7 mouse cellular contexts compared by ENCODE assay signal in genomic region chr17:33032900-33033891, GRCm38 (mm10). TPM values are rescaled to one million over a fixed set of nuclear protein-coding genes. Genes with fewer than 3 reads are reported as not detected.
DNase-seq lines count a peak whose midpoint lies in the region; ATAC-seq lines count a peak whose summit lies in the region.

Zfp763 (minus strand) TSS chr17:33033402.

- DNase-seq in adrenal gland, adult 2 months: peak; percentile 90
- DNase-seq in embryo, embryonic 11 days: peak; percentile 92
- DNase-seq in gastrocnemius, postnatal 25 days: peak; percentile 65
- peak; percentile 91 for DNase-seq in intestine, embryonic 14.5 days (ENCODE audit: low spot score)
- peak; percentile 85 to 90 for DNase-seq in left cerebral cortex, postnatal 14 days (ENCODE audit: low spot score in 2 of 2)
- peak; percentile 87 for DNase-seq in mesoderm, embryonic 11.5 days (ENCODE audit: low read depth, low spot score)
- DNase-seq in right cerebral cortex, postnatal 36 days (ENCODE audit: low spot score in 2 of 2): peak; percentile 79 to 81

- ATAC-seq in intestine, embryonic 14.5 days (replicated peaks; ENCODE audit: low FRiP score, low TSS enrichment, low read depth): peak; percentile 98

- H3K4me3 ChIP-seq in intestine, embryonic 14.5 days (ENCODE audit: low read depth, low read length): peak within 1 kb of the TSS; percentile 83

- H3K9ac ChIP-seq in intestine, embryonic 14.5 days (ENCODE audit: low read length): peak within 1 kb of the TSS; percentile 73

- no peaks in the 10 kb centered on the region for H3K9me3 ChIP-seq in intestine, embryonic 14.5 days (ENCODE audit: control insufficient read depth, low read length)

- intact Hi-C loops in left cerebral cortex, postnatal 14 days (cut with DNase I): no loop called here

- H3K4me1 ChIP-seq in intestine, embryonic 14.5 days (replicated peaks; ENCODE audit: control insufficient read depth, insufficient read depth, low read length): 0 out of 2 replicates have a peak, but pooled peaks cover 2% of the 10 kb centered on the region

- no peaks in the 10 kb centered on the region for H3K27me3 ChIP-seq in intestine, embryonic 14.5 days (replicated peaks; ENCODE audit: control insufficient read depth, insufficient read depth, low read length)

- peak within 1 kb of the TSS; percentile 74 for H3K27ac ChIP-seq in intestine, embryonic 14.5 days (ENCODE audit: low read depth)

- peak within 1 kb of the TSS; percentile 74 for H3K4me2 ChIP-seq in intestine, embryonic 14.5 days (ENCODE audit: low read length)

- whole genome bisulfite sequencing in intestine, embryonic 14.5 days: 3% methylated on average over 27 of the region's 27 CpGs

- no peaks in the 10 kb centered on the region for H3K36me3 ChIP-seq in intestine, embryonic 14.5 days (ENCODE audit: control insufficient read depth, insufficient read depth, low read length)

RNA-seq across cellular contexts. Expression of gene Zfp763, which starts in this region (rescaled TPM):
- 1 to 10 TPM; 3.9 to 8.7 TPM for total RNA-seq in adrenal gland, adult 2 months (2021)
- 0.08 and 0.10 TPM in 2 replicates for polyA plus RNA-seq in adrenal gland, adult 2 months (2012; rRNA removed)
- total RNA-seq in gastrocnemius, postnatal 25 days (2021): 1 to 10 TPM; 1.7 to 2.8 TPM
- 12.6 and 16.1 TPM in 2 replicates for polyA plus RNA-seq in intestine, embryonic 14.5 days (2014; fragmentation: Nextera tagmentation; extraction: Ambion mirVana)
- total RNA-seq in left cerebral cortex, postnatal 14 days (2021): 10 to 100 TPM; 15.8 to 17.6 TPM

Comparison
In these comparisons a context has a peak if more than half of its experiments do, and no peak if none do; other contexts are left out.
1. Peak in every context shown above with its lines: DNase-seq, ATAC-seq, H3K4me3 ChIP-seq and H3K27ac ChIP-seq.
2. RNA of gene Zfp763 (polyA plus RNA-seq): 12.6 to 16.1 TPM in intestine, embryonic 14.5 days; 0.08 to 0.10 TPM in adrenal gland, adult 2 months; every median in the first group is over 10 times any median in the second.